Mouse (Mus musculus): Measurements from ENCODE around the gene Cadm4. TPM values are rescaled to one million over a fixed set of nuclear protein-coding genes. Genes with fewer than 3 reads are reported as not detected.

Gene Cadm4
- total and polyA plus RNA-seq, 3 experiments: 0.16 to 0.59 (median 0.36) TPM

- peaks cover 5% of the 10 kb centered on the region for H3K27me3 ChIP-seq (replicated peaks)
- peaks cover 0 to 25% of the 10 kb centered on the region in 2 experiments; a peak in 2 of 4 replicates for H3K4me1 ChIP-seq (ENCODE audit: control insufficient read depth in 1 of 2, insufficient read depth in 2 of 2)
- H3K27ac ChIP-seq (ENCODE audit: insufficient read depth, low read depth): no peak overlapping the region
- in situ Hi-C loops (cut with MboI; ENCODE audit: low pct_ligation_motif_present, low pct_unique_long_range_greater_than_20kb, low sequenced_read_pairs): no loop called here
- H3K9ac ChIP-seq (ENCODE audit: insufficient read depth, low read depth): no peak overlapping the region
- H3K79me2 ChIP-seq (replicated peaks; ENCODE audit: control insufficient read depth, extremely low read depth, insufficient read depth, poor library complexity, severe bottlenecking): 0 out of 2 replicates have a peak, but pooled peaks cover 2% of the 10 kb centered on the region
- dilution Hi-C loops (cut with MboI; ENCODE audit: extremely low pct_ligation_motif_present, extremely low pct_unique_long_range_greater_than_20kb, low sequenced_read_pairs): no loop called here
- no peak overlapping the region for H3K4me3 ChIP-seq (replicated peaks in 1 of 3; ENCODE audit: low read depth in 2 of 3, low read length in 2 of 3, poor library complexity in 1 of 3)
- H3K4me2 ChIP-seq (ENCODE audit: insufficient read depth, low read depth, poor library complexity, severe bottlenecking): no peak overlapping the region
- H3K36me3 ChIP-seq (replicated peaks in 1 of 2; ENCODE audit: control insufficient read depth in 1 of 2, insufficient read depth in 1 of 2, low read length in 1 of 2): peaks cover 0 to 3% of the 10 kb centered on the region in 2 experiments
- DNase-seq (ENCODE audit: extremely low read depth): no peak
- peaks cover 9% of the 10 kb centered on the region for H3K9me3 ChIP-seq (replicated peaks; ENCODE audit: low read length)
- TF ChIP-seq EP300 (IDR thresholded peaks at IDR 0.05; ENCODE audit: low read length) (no peak), CHD2 (IDR thresholded peaks at IDR 0.05; ENCODE audit: low read length) (no peak), CTCF (conservative IDR thresholded peaks at IDR 0.05 in 1 of 2, IDR thresholded peaks at IDR 0.05 in 1 of 2; ENCODE audit: low read depth in 2 of 2, low read length in 2 of 2) (no peak), E2F4 (IDR thresholded peaks at IDR 0.05; ENCODE audit: insufficient replicate concordance, low read depth, low read length) (no peak), NELFE (IDR thresholded peaks at IDR 0.05; ENCODE audit: low read depth, low read length) (no peak), POLR2AphosphoS2 (IDR thresholded peaks at IDR 0.05; ENCODE audit: low read depth, low read length) (no peak), USF1 (IDR thresholded peaks at IDR 0.05; ENCODE audit: low read depth, low read length) (no peak), RCOR1 (conservative IDR thresholded peaks at IDR 0.05; ENCODE audit: low read depth, low read length) (no peak), ZNF384 (IDR thresholded peaks at IDR 0.05; ENCODE audit: low read depth, low read length) (no peak), USF2 (conservative IDR thresholded peaks at IDR 0.05; ENCODE audit: low read depth, low read length) (no peak), SIN3A (IDR thresholded peaks at IDR 0.05; ENCODE audit: low read length) (no peak), MXI1 (IDR thresholded peaks at IDR 0.05; ENCODE audit: low read depth, low read length) (no peak), ZC3H11A (IDR thresholded peaks at IDR 0.05; ENCODE audit: low read depth, low read length) (no peak), MAX (IDR thresholded peaks at IDR 0.05; ENCODE audit: low read length) (no peak), ZKSCAN1 (IDR thresholded peaks at IDR 0.05; ENCODE audit: borderline replicate concordance, low read depth, low read length) (no peak), POLR2A (IDR thresholded peaks at IDR 0.05; ENCODE audit: low read depth, low read length) (no peak), MEF2A (IDR thresholded peaks at IDR 0.05; ENCODE audit: borderline replicate concordance, low read depth, low read length) (no peak)
Observed at GRCm38 (mm10) chr7:24504868-24505267, 23.0 kb downstream of the Cadm4 start.

GRCm38 (mm10) chr7:24505447-24506064 is 23.7 kb downstream of the Cadm4 start:
- Histone ChIP-seq H3K4me2 (ENCODE audit: insufficient read depth, low read depth, poor library complexity, severe bottlenecking) (no peak overlapping the region), H3K4me1 (ENCODE audit: control insufficient read depth in 1 of 2, insufficient read depth in 2 of 2) (peaks cover 0 to 25% of the 10 kb centered on the region in 2 experiments; a peak in 2 of 4 replicates), H3K27ac (ENCODE audit: insufficient read depth, low read depth) (no peak overlapping the region), H3K79me2 (replicated peaks; ENCODE audit: control insufficient read depth, extremely low read depth, insufficient read depth, poor library complexity, severe bottlenecking) (0 out of 2 replicates have a peak, but pooled peaks cover 2% of the 10 kb centered on the region), H3K9me3 (replicated peaks; ENCODE audit: low read length) (peaks cover 2% of the 10 kb centered on the region), H3K9ac (ENCODE audit: insufficient read depth, low read depth) (no peak overlapping the region), H3K36me3 (replicated peaks in 1 of 2; ENCODE audit: control insufficient read depth in 1 of 2, insufficient read depth in 1 of 2, low read length in 1 of 2) (peaks cover 0 to 4% of the 10 kb centered on the region in 2 experiments), H3K27me3 (replicated peaks) (peaks cover 3% of the 10 kb centered on the region), H3K4me3 (replicated peaks in 1 of 3; ENCODE audit: low read depth in 2 of 3, low read length in 2 of 3, poor library complexity in 1 of 3) (no peak overlapping the region)
- dilution Hi-C loops (cut with MboI; ENCODE audit: extremely low pct_ligation_motif_present, extremely low pct_unique_long_range_greater_than_20kb, low sequenced_read_pairs): no loop called here
- TF ChIP-seq EP300 (IDR thresholded peaks at IDR 0.05; ENCODE audit: low read length) (no peak), MEF2A (IDR thresholded peaks at IDR 0.05; ENCODE audit: borderline replicate concordance, low read depth, low read length) (no peak), CHD2 (IDR thresholded peaks at IDR 0.05; ENCODE audit: low read length) (no peak), POLR2A (IDR thresholded peaks at IDR 0.05; ENCODE audit: low read depth, low read length) (no peak), BHLHE40 (IDR thresholded peaks at IDR 0.05; ENCODE audit: low read depth, low read length) (no peak), MAZ (IDR thresholded peaks at IDR 0.05; ENCODE audit: low read depth, low read length) (no peak), KAT2A (IDR thresholded peaks at IDR 0.05; ENCODE audit: insufficient replicate concordance, low read length) (no peak), TCF12 (IDR thresholded peaks at IDR 0.05; ENCODE audit: low read depth, low read length) (no peak), GABPA (IDR thresholded peaks at IDR 0.05; ENCODE audit: insufficient replicate concordance, low read depth, low read length) (no peak), SMC3 (IDR thresholded peaks at IDR 0.05; ENCODE audit: low read depth, low read length) (no peak), E2F4 (IDR thresholded peaks at IDR 0.05; ENCODE audit: insufficient replicate concordance, low read depth, low read length) (no peak), HCFC1 (IDR thresholded peaks at IDR 0.05; ENCODE audit: low read depth, low read length) (no peak), JUND (conservative IDR thresholded peaks at IDR 0.05; ENCODE audit: low read depth, low read length) (no peak), SIN3A (IDR thresholded peaks at IDR 0.05; ENCODE audit: low read length) (no peak), USF2 (conservative IDR thresholded peaks at IDR 0.05; ENCODE audit: low read depth, low read length) (no peak), IRF4 (IDR thresholded peaks at IDR 0.05; ENCODE audit: low read depth, low read length) (no peak), ELF1 (IDR thresholded peaks at IDR 0.05; ENCODE audit: low read depth, low read length) (no peak), PAX5 (IDR thresholded peaks at IDR 0.05; ENCODE audit: low read length) (no peak), ETS1 (conservative IDR thresholded peaks at IDR 0.05; ENCODE audit: low read depth, low read length) (no peak), RAD21 (IDR thresholded peaks at IDR 0.05; ENCODE audit: low read depth, low read length) (no peak)
- no peak for DNase-seq (ENCODE audit: extremely low read depth)
- in situ Hi-C loops (cut with MboI; ENCODE audit: low pct_ligation_motif_present, low pct_unique_long_range_greater_than_20kb, low sequenced_read_pairs): no loop called here
